Mouse (Mus musculus) lung, postnatal 10 days (tissue): ENCODE measurements around the gene Cyp26b1.

Experiments used
- DNase-seq: peaks from one replicate; pipeline ENCODE4 v3.0.0; 2021

Cyp26b1 gene

GRCm38 (mm10) chr6:84549852-84550437 lies 43.8 kb downstream of the Cyp26b1 start:
- DNase-seq = no peak

- no peak for DNase-seq
These were observed 48.3 kb downstream of the Cyp26b1 start for GRCm38 (mm10) chr6:84545428-84545827.

GRCm38 (mm10) chr6:84544359-84544758 lies 49.3 kb downstream of the Cyp26b1 start:
- DNase-seq = no peak

- no peak for DNase-seq
These were observed 50.2 kb downstream of the Cyp26b1 start for GRCm38 (mm10) chr6:84543516-84543915.

GRCm38 (mm10) chr6:84539924-84540323 lies 53.8 kb downstream of the Cyp26b1 start:
- no peak for DNase-seq

GRCm38 (mm10) chr6:84538681-84539080 lies 55.0 kb downstream of the Cyp26b1 start:
- DNase-seq = no peak

- peak; percentile 11 for DNase-seq
These were observed 56.0 kb downstream of the Cyp26b1 start for GRCm38 (mm10) chr6:84537611-84538197.

- DNase-seq = no peak
These were observed 58.8 kb downstream of the Cyp26b1 start for GRCm38 (mm10) chr6:84534944-84535343.

GRCm38 (mm10) chr6:84529912-84530311 lies 63.8 kb downstream of the Cyp26b1 start:
- DNase-seq = no peak

- DNase-seq = no peak
These were observed 68.7 kb downstream of the Cyp26b1 start for GRCm38 (mm10) chr6:84524901-84525601.
